Mouse (Mus musculus): ENCODE measurements around the gene Arl11. TPM values are rescaled to one million over a fixed set of nuclear protein-coding genes. Genes with fewer than 3 reads are reported as not detected.

The Arl11 gene
- 0.23 and 0.57 TPM in 2 replicates for polyA plus RNA-seq (2014; fragmentation: Nextera tagmentation; extraction: Ambion mirVana)

DNA sequence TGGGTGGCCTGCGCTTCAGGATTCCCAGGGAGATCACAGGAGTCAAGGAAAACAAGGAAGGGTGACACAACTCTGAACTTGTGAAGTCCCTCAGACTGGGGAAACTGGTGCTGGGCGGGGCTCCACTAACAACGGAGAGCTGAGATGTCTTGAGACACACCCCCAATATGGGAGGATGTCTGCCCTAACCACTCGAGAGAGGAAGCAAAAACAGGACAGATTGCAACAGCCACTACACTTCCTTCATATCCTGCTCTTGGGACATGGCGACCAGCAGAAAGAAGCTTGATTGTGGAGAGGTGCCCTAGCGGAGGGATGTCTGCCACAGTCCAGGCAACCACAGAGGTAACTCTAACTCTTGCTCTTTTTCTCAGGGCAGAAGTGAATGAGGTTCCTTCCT, at the start of gene Arl11:
Arl11 (plus strand) TSS at position 161 of the 400 bp plus-strand sequence.
- Histone ChIP-seq H3K36me3 (ENCODE audit: control insufficient read depth, insufficient read depth, low read length) (no peaks in the 10 kb centered on the region), H3K9me3 (ENCODE audit: control insufficient read depth, low read length) (no peaks in the 10 kb centered on the region), H3K4me1 (ENCODE audit: control insufficient read depth, insufficient read depth, low read length) (no peaks in the 10 kb centered on the region), H3K27me3 (ENCODE audit: control insufficient read depth, insufficient read depth, low read length) (no peaks in the 10 kb centered on the region), H3K4me2 (no peak within 1 kb of the TSS), H3K9ac (ENCODE audit: low read length) (no peak within 1 kb of the TSS), H3K27ac (ENCODE audit: low read depth, low read length) (no peak within 1 kb of the TSS), H3K4me3 (ENCODE audit: low read depth, low read length) (no peak within 1 kb of the TSS)
- ATAC-seq (ENCODE audit: low FRiP score): no peak
- WGBS: 75% methylated on average over 6 of the region's 6 CpGs
- no peak for DNase-seq (ENCODE audit: low spot score, missing footprints)

DNA sequence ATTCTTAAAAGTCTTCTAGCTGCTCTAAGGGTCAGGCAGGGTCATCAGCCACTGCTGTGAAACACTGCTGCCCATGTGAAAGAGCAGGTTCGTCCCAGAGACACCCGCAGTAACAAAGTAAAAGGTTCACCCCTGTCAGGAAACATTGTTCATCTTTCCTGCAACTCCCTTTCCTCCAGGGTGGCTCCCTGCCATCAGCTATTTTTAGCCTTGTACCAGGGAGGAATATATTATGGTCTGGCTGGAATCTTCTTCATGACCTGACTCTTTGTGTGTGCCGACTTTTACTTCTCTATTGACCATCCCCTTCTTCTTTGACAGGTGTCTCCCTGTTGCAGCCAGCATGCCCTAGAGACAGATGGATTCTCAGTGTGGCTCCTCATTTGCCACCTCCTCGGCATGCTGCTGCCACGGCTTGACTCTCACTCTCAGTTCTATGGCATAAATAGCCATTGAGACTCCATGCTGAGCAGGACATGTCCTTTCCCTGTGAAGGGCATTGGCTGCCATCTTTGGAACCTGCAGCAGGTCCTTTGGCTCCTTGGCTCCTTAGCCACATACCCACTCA, 41.6 kb upstream of the Arl11 start:
- DNase-seq (ENCODE audit: low spot score, missing footprints) (peak; percentile 78), ATAC-seq (ENCODE audit: low FRiP score) (no peak)
- Histone ChIP-seq H3K27ac (ENCODE audit: low read depth, low read length) (no peak overlapping the region), H3K4me3 (ENCODE audit: low read depth, low read length) (no peak overlapping the region), H3K4me2 (no peak overlapping the region), H3K27me3 (ENCODE audit: control insufficient read depth, insufficient read depth, low read length) (no peaks in the 10 kb centered on the region), H3K9me3 (ENCODE audit: control insufficient read depth, low read length) (no peaks in the 10 kb centered on the region), H3K36me3 (ENCODE audit: control insufficient read depth, insufficient read depth, low read length) (no peaks in the 10 kb centered on the region), H3K9ac (ENCODE audit: low read length) (no peak overlapping the region), H3K4me1 (ENCODE audit: control insufficient read depth, insufficient read depth, low read length) (no peaks in the 10 kb centered on the region)
- 71% methylated on average over 5 of the region's 5 CpGs for WGBS

DNA sequence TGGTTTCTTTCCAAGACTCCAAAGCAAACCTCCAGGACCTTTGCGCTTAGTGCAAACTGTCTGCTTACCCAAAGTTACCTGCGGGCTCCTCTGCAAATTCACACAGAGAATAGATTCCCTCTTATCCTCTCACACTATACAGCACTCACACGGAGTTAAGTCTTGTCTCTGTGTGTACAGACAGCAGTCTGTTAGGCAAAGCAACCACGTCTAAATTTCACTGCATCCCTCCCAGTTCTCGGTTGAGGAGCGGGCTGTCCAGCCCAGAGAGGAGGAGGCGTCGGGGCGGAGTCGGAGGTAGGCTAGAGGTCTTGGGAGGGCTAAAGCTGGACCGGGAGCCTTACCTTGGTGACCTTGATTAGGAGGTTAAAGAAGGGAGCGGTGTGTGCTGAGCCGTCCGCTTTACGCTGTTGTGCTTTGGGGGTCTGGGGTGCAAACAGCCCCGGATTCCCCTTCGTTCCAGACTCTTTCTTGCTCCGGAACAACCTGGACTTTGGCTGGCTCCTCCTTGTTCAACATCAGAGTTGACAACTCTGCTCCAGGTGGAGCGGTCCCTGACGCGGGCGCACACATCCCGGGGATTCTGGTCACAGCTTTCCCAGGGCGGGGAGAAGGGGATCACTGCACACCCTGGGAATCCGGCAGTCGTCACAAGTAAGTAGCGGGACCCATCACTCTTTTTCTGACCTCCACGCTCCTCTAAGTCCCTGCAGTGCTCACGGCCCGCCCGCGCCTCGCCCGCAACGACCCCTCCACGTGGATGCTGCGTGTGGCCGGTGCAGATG, 34.9 kb upstream of the Arl11 start:
- ATAC-seq (ENCODE audit: low FRiP score): no peak
- no peak overlapping the region for H3K9ac ChIP-seq (ENCODE audit: low read length)

DNA sequence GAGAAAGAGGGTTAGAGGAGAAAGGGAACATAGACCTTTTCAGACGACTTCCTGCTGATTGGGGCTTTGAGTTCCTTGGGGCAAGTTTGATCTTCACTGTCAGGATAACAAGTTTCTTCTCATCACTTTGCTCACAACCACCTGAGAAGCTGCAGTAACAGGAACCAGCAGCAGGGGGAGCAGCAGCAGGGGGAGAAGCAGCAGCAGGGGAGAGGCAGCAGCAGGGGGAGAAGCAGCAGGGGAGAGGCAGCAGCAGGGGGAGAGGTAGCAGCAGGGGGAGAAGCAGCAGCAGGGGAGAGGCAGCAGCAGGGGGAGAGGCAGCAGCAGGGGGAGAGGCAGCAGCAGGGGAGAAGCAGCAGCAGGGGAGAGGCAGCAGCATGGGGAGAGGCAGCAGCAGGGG, 32.3 kb upstream of the Arl11 start:
- Histone ChIP-seq H3K27me3 (ENCODE audit: control insufficient read depth, insufficient read depth, low read length) (peaks cover 16% of the 10 kb centered on the region), H3K9me3 (ENCODE audit: control insufficient read depth, low read length) (no peaks in the 10 kb centered on the region), H3K4me1 (ENCODE audit: control insufficient read depth, insufficient read depth, low read length) (peaks cover 2% of the 10 kb centered on the region; the same call in 1 of the 2 replicates), H3K4me2 (no peak overlapping the region), H3K36me3 (ENCODE audit: control insufficient read depth, insufficient read depth, low read length) (no peaks in the 10 kb centered on the region), H3K27ac (ENCODE audit: low read depth, low read length) (no peak overlapping the region), H3K9ac (ENCODE audit: low read length) (no peak overlapping the region), H3K4me3 (ENCODE audit: low read depth, low read length) (no peak overlapping the region)
- 46% methylated on average over 1 of the region's 1 CpGs for WGBS
- DNase-seq (ENCODE audit: low spot score, missing footprints) (peak; percentile 92), ATAC-seq (ENCODE audit: low FRiP score) (no peak)

More for the DNA sequence above, 34.9 kb upstream of the Arl11 start:
- Histone ChIP-seq H3K36me3 (ENCODE audit: control insufficient read depth, insufficient read depth, low read length) (no peaks in the 10 kb centered on the region), H3K27me3 (ENCODE audit: control insufficient read depth, insufficient read depth, low read length) (peaks cover 16% of the 10 kb centered on the region), H3K4me1 (ENCODE audit: control insufficient read depth, insufficient read depth, low read length) (peaks cover 2% of the 10 kb centered on the region; the same call in 1 of the 2 replicates), H3K9me3 (ENCODE audit: control insufficient read depth, low read length) (no peaks in the 10 kb centered on the region), H3K27ac (ENCODE audit: low read depth, low read length) (no peak overlapping the region), H3K4me2 (peak overlapping the region; percentile 38), H3K4me3 (ENCODE audit: low read depth, low read length) (peak overlapping the region; percentile 9; the same call in 1 of the 2 replicates)
- 9% methylated on average over 38 of the region's 38 CpGs for WGBS
- DNase-seq (ENCODE audit: low spot score, missing footprints): peak; percentile 84

DNA sequence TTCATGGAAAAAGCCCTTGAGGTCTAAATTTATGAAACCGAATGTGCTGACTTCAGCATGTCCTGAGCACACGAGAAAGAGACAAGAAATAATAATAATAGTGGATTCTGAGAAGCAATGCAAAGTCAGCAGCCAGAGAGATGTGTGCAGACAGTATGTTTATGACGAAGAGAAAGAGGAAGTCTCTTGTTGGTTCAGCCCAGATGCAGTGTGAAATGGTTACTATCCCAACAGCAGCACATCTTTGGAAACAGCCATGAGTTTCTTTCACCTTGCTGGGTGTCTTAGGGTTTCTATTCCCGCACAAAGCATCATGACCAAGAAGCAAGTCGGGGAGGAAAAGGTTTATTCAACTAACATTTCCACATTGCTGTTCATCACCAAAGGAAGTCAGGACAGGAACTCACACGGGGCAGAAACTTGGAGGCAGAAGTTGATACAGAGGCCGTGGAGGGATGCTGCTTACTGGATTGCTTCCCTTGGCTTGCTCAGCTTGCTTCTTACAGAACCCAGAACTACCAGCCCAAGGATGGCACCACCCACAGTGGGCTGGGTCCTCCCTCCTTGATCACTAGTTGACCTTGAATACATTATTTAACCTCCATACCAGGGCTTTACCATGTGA, 30.8 kb upstream of the Arl11 start:
- peaks cover 16% of the 10 kb centered on the region for H3K27me3 ChIP-seq (ENCODE audit: control insufficient read depth, insufficient read depth, low read length)
- H3K27ac ChIP-seq (ENCODE audit: low read depth, low read length): no peak overlapping the region
- no peak overlapping the region for H3K4me2 ChIP-seq
- H3K4me1 ChIP-seq (ENCODE audit: control insufficient read depth, insufficient read depth, low read length): peaks cover 2% of the 10 kb centered on the region; the same call in 1 of the 2 replicates
- WGBS: 91% methylated on average over 7 of the region's 7 CpGs
- H3K36me3 ChIP-seq (ENCODE audit: control insufficient read depth, insufficient read depth, low read length): no peaks in the 10 kb centered on the region
- no peaks in the 10 kb centered on the region for H3K9me3 ChIP-seq (ENCODE audit: control insufficient read depth, low read length)
- DNase-seq (ENCODE audit: low spot score, missing footprints) (no peak), ATAC-seq (ENCODE audit: low FRiP score) (no peak)
- H3K9ac ChIP-seq (ENCODE audit: low read length): no peak overlapping the region
- H3K4me3 ChIP-seq (ENCODE audit: low read depth, low read length): no peak overlapping the region

DNA sequence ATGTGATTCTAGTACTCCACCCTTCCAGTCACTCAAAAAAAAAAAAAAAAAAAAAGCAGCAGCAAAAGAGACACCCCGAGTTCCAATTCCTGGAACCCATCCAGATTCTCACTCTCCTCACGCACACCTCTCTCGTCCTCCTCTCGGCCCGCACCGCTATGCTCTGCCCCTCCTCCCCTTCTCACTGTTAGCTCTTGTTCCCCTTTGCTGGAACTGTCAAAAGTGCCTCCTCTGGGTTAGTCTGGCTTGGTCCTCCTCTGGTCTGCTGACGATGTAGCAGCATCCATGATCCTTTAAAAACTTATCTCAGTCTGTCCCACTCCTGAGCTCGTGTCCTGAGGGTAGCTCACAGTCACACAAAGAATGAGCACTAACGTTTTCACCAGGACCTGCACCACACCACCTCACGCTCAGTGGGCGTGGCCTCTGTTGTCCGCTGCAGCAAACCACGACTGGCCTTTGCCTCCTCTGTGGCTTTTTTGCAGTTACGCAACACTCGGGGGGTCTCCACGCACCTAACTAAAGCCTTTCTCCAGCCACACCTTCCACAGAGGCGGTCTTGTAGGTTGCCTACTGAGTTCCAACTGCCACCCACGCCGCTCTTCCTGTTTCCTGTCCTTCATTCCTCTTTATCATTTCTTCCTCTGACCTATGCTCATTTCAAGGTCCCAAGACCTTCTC, 20.8 kb upstream of the Arl11 start:
- Histone ChIP-seq H3K9ac (ENCODE audit: low read length) (no peak overlapping the region), H3K4me2 (no peak overlapping the region), H3K4me3 (ENCODE audit: low read depth, low read length) (no peak overlapping the region), H3K36me3 (ENCODE audit: control insufficient read depth, insufficient read depth, low read length) (no peaks in the 10 kb centered on the region), H3K27ac (ENCODE audit: low read depth, low read length) (no peak overlapping the region), H3K4me1 (ENCODE audit: control insufficient read depth, insufficient read depth, low read length) (no peaks in the 10 kb centered on the region), H3K27me3 (ENCODE audit: control insufficient read depth, insufficient read depth, low read length) (no peaks in the 10 kb centered on the region), H3K9me3 (ENCODE audit: control insufficient read depth, low read length) (no peaks in the 10 kb centered on the region)
- 71% methylated on average over 19 of the region's 19 CpGs for WGBS
- no peak for ATAC-seq (ENCODE audit: low FRiP score)
- DNase-seq (ENCODE audit: low spot score, missing footprints): no peak

DNA sequence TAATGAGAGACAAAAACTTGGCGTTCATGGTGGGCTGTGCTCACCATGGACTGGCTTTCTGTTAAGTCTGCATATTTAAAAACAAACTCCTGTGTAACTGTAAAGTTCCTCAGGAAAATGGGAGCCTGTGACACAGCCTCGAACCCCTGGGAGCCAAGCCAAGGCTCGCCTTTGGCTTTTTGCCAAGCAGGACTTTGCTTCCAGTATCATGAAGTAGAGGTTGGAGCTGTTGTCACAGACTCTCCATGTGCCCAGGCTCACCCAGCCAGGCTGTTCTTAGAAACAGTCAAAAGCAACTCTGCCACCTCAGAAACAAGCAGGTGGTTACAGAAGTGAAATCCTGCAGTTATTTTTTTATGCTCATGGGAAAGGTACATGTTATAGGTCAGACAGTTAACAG, 18.9 kb upstream of the Arl11 start:
- no peak overlapping the region for H3K4me2 ChIP-seq
- H3K27ac ChIP-seq (ENCODE audit: low read depth, low read length): no peak overlapping the region
- no peak overlapping the region for H3K9ac ChIP-seq (ENCODE audit: low read length)
- no peak for ATAC-seq (ENCODE audit: low FRiP score)
- H3K4me3 ChIP-seq (ENCODE audit: low read depth, low read length): no peak overlapping the region
- no peak for DNase-seq (ENCODE audit: low spot score, missing footprints)
- no peaks in the 10 kb centered on the region for H3K4me1 ChIP-seq (ENCODE audit: control insufficient read depth, insufficient read depth, low read length)
- H3K27me3 ChIP-seq (ENCODE audit: control insufficient read depth, insufficient read depth, low read length): no peaks in the 10 kb centered on the region
- no peaks in the 10 kb centered on the region for H3K36me3 ChIP-seq (ENCODE audit: control insufficient read depth, insufficient read depth, low read length)
- H3K9me3 ChIP-seq (ENCODE audit: control insufficient read depth, low read length): no peaks in the 10 kb centered on the region
- WGBS: 75% methylated on average over 3 of the region's 3 CpGs

DNA sequence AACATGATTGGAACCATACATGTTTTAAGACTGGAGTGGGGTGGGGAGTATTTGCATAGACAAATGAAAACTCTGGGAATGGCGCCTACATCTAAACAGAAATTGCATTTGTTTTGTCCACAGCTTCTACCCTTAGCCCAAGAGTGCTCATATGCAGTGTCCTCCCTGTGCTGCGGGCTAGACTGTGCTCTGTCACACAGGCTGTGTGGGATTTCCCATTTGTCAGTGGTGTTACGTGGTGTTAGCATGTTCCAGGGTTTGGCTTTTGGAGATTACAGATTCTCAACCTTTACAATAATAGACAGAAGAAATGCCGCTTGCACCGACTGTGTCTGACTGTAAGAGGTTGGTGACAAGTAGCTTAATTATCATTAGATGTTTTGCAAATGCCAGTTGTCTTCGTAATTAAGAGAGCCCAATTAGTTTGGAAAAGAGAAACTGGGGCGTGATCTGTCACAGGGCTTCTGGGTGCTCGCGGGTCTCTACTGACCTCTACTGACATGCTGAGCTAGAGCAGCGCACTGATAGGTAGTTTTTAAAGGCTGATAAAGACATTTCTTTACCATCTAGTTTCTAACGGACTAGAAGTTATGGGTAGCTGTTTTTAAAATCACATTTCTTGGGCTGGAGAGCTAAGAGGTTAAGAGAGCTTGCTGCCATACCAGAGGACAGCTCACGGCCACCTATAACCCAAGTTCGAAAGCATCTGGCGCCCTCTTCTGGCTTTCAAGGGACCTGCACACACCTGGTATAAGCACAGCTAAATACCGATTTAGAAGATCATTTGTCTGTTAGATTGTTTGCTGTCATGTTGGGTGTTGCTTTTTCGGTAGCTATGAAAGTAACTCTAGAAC, 15.4 kb upstream of the Arl11 start:
- DNase-seq (ENCODE audit: low spot score, missing footprints): no peak
- Histone ChIP-seq H3K4me2 (no peak overlapping the region), H3K27me3 (ENCODE audit: control insufficient read depth, insufficient read depth, low read length) (no peaks in the 10 kb centered on the region), H3K36me3 (ENCODE audit: control insufficient read depth, insufficient read depth, low read length) (no peaks in the 10 kb centered on the region), H3K9ac (ENCODE audit: low read length) (no peak overlapping the region), H3K4me3 (ENCODE audit: low read depth, low read length) (no peak overlapping the region), H3K27ac (ENCODE audit: low read depth, low read length) (no peak overlapping the region), H3K9me3 (ENCODE audit: control insufficient read depth, low read length) (no peaks in the 10 kb centered on the region), H3K4me1 (ENCODE audit: control insufficient read depth, insufficient read depth, low read length) (no peaks in the 10 kb centered on the region)
- ATAC-seq (ENCODE audit: low FRiP score): no peak
- 48% methylated on average over 16 of the region's 16 CpGs for WGBS

Measured in midbrain, embryonic 11.5 days (tissue).